ENCODE assay signal across 12 mouse cellular contexts in genomic region chr9:71566763-71567162, GRCm38 (mm10). TPM values are rescaled to one million over a fixed set of nuclear protein-coding genes. Genes with fewer than 3 reads are reported as not detected.
DNase-seq lines count a peak whose midpoint lies in the region; ATAC-seq and TF ChIP-seq lines count a peak whose summit lies in the region.
"Had no signal": no experiment of that assay in that cellular context is flagged by ENCODE, and none has a peak within 500 bp of the region (broad histone marks: within the 10 kb centered on the region; RNA-seq: fewer than 3 reads in every experiment).

No protein-coding gene starts in this region.

- DNase-seq in kidney, adult 2 months, result peak; percentile 16
- no peak for DNase-seq in kidney, adult 9 months
- DNase-seq in ZHBTc4 (ENCODE audit: low read depth, low spot score), result peak; percentile 54
- no peak for DNase-seq in heart, embryonic 10.5 days (ENCODE audit: low spot score)
- DNase-seq in lung, postnatal 0 days (ENCODE audit: low spot score), result peak; percentile 37
- DNase-seq in testis, postnatal 14 days (ENCODE audit: low spot score), result no peak
- no peak for DNase-seq in midbrain, postnatal 0 days (ENCODE audit: low spot score)
- DNase-seq: cerebellum, postnatal 14 days; thymus, postnatal 25 days had no signal

- TF ChIP-seq EP300 in lung, postnatal 0 days (IDR thresholded peaks at IDR 0.05), result peak; percentile 64; the same call in 1 of the 2 replicates

- H3K36me3 ChIP-seq in kidney, adult 2 months (ENCODE audit: control insufficient read depth, insufficient read depth, low read length), result no peaks in the 10 kb centered on the region
- H3K36me3 ChIP-seq in heart, embryonic 10.5 days, result peaks cover 14% of the 10 kb centered on the region; the same call in 1 of the 2 replicates
- no peaks in the 10 kb centered on the region for H3K36me3 ChIP-seq in lung, postnatal 0 days (ENCODE audit: insufficient read depth, low read length)
- H3K36me3 ChIP-seq in midbrain, postnatal 0 days (ENCODE audit: insufficient read depth, low read length), result no peaks in the 10 kb centered on the region
- H3K36me3 ChIP-seq: forebrain, embryonic 10.5 days had no signal

- H3K27ac ChIP-seq in kidney, adult 2 months (ENCODE audit: insufficient read depth, low read depth, low read length), result no peak overlapping the region
- H3K27ac ChIP-seq in heart, embryonic 10.5 days, result no peak overlapping the region
- peak overlapping the region; percentile 60 for H3K27ac ChIP-seq in lung, postnatal 0 days (ENCODE audit: low read length)
- H3K27ac ChIP-seq in midbrain, postnatal 0 days (ENCODE audit: low read depth, low read length), result no peak overlapping the region
- H3K27ac ChIP-seq: forebrain, embryonic 10.5 days had no signal

- peaks cover 6% of the 10 kb centered on the region; the same call in 1 of the 2 replicates for H3K4me1 ChIP-seq in kidney, adult 2 months (ENCODE audit: control insufficient read depth, insufficient read depth, low read length)
- H3K4me1 ChIP-seq in heart, embryonic 10.5 days, result peaks cover 26% of the 10 kb centered on the region
- H3K4me1 ChIP-seq in lung, postnatal 0 days (ENCODE audit: insufficient read depth, low read depth, low read length), result peaks cover 7% of the 10 kb centered on the region; the same call in 1 of the 2 replicates
- no peaks in the 10 kb centered on the region for H3K4me1 ChIP-seq in midbrain, postnatal 0 days (ENCODE audit: insufficient read depth, low read length)

- H3K4me2 ChIP-seq in lung, postnatal 0 days (replicated peaks; ENCODE audit: low read depth, low read length), result no peak overlapping the region
- H3K4me2 ChIP-seq in midbrain, postnatal 0 days (ENCODE audit: low read depth, low read length, poor library complexity, severe bottlenecking), result no peak overlapping the region

- H3K9ac ChIP-seq in lung, postnatal 0 days (replicated peaks; ENCODE audit: low read depth), result no peak overlapping the region
- H3K9ac ChIP-seq in midbrain, postnatal 0 days (replicated peaks; ENCODE audit: low read length, poor library complexity, severe bottlenecking), result no peak overlapping the region

- 47% methylated on average over 4 of the region's 4 CpGs for WGBS in kidney, adult 2 months
- WGBS in heart, embryonic 10.5 days, result 28% methylated on average over 4 of the region's 4 CpGs
- WGBS in lung, postnatal 0 days, result 23% methylated on average over 4 of the region's 4 CpGs
- 66% methylated on average over 4 of the region's 4 CpGs for WGBS in midbrain, postnatal 0 days

- no peak for TF ChIP-seq CTCF in kidney, adult 2 months (conservative IDR thresholded peaks at IDR 0.05; ENCODE audit: insufficient read depth, insufficient read length, low read depth, low read length)
- no peak for TF ChIP-seq CTCF in lung, postnatal 0 days (IDR thresholded peaks at IDR 0.05)
- no peak for TF ChIP-seq CTCF in midbrain, postnatal 0 days (IDR thresholded peaks at IDR 0.05)

- TF ChIP-seq POLR2A in kidney, adult 2 months (IDR thresholded peaks at IDR 0.05; ENCODE audit: low read depth, low read length), result no peak

- peak; percentile 53 for ATAC-seq in lung, postnatal 0 days
- ATAC-seq in midbrain, postnatal 0 days (ENCODE audit: low FRiP score), result no peak
- no peak for ATAC-seq in erythroblast, adult 5-6 weeks (replicated peaks; ENCODE audit: low FRiP score, poor library complexity, severe bottlenecking)

- H3K4me3 ChIP-seq in kidney, adult 2 months (ENCODE audit: insufficient read depth, low read depth, low read length), result no peak overlapping the region
- H3K4me3 ChIP-seq in heart, embryonic 10.5 days, result 0 out of 2 replicates have a peak overlapping the region, but pooled peaks have one; percentile 15
- H3K4me3 ChIP-seq in lung, postnatal 0 days (ENCODE audit: low read depth, low read length), result no peak overlapping the region
- H3K4me3 ChIP-seq in midbrain, postnatal 0 days (ENCODE audit: low read depth, low read length), result no peak overlapping the region
- H3K4me3 ChIP-seq: forebrain, embryonic 10.5 days; megakaryocyte, embryonic 14.5 days had no signal

- no peaks in the 10 kb centered on the region for H3K27me3 ChIP-seq in kidney, adult 2 months (replicated peaks; ENCODE audit: control insufficient read depth, insufficient read depth, low read length)
- H3K27me3 ChIP-seq in heart, embryonic 10.5 days (ENCODE audit: insufficient read depth, poor library complexity, severe bottlenecking), result no peaks in the 10 kb centered on the region
- no peaks in the 10 kb centered on the region for H3K27me3 ChIP-seq in lung, postnatal 0 days (replicated peaks; ENCODE audit: insufficient read depth, low read length)
- H3K27me3 ChIP-seq in midbrain, postnatal 0 days (ENCODE audit: insufficient read depth, low read length), result no peaks in the 10 kb centered on the region

- H3K9me3 ChIP-seq in heart, embryonic 10.5 days, result no peaks in the 10 kb centered on the region
- no peaks in the 10 kb centered on the region for H3K9me3 ChIP-seq in lung, postnatal 0 days (ENCODE audit: low read length)
- H3K9me3 ChIP-seq in midbrain, postnatal 0 days (ENCODE audit: low read length), result no peaks in the 10 kb centered on the region
- H3K9me3 ChIP-seq: forebrain, embryonic 10.5 days; megakaryocyte, embryonic 14.5 days had no signal

RNA-seq across cellular contexts. Expression of gene Myzap, which starts 25.4 kb away (rescaled TPM):
- polyA plus RNA-seq in kidney, adult 2 months (2012; rRNA removed), result 3.6 and 4.1 TPM in 2 replicates
- 23.4 and 38.5 TPM in 2 replicates for polyA plus RNA-seq in heart, embryonic 10.5 days (2016; fragmentation: Nextera tagmentation; extraction: Ambion mirVana)
- 126 and 136 TPM in 2 replicates for polyA plus RNA-seq in lung, postnatal 0 days (2015; fragmentation: Nextera tagmentation; extraction: Ambion mirVana)
- 0.99 and 1.4 TPM in 2 replicates for total RNA-seq in midbrain, postnatal 0 days (2014; rRNA removed)
- polyA plus RNA-seq in midbrain, postnatal 0 days (2015; fragmentation: Nextera tagmentation; extraction: Ambion mirVana), result 1.9 and 2.1 TPM in 2 replicates
- not detected in 2 replicates for total RNA-seq in erythroblast, adult 5-6 weeks (2015; ENCODE audit: low replicate concordance)
- 0.70 TPM in 1 of 2 replicates, not detected in the other for total RNA-seq in erythroblast, adult 5-6 weeks (2017; ENCODE audit: low replicate concordance)

Comparison
In these comparisons a context has a peak if more than half of its experiments do, and no peak if none do; other contexts are left out.
1. DNase-seq: peak in kidney, adult 2 months (single experiment), ZHBTc4 (single experiment) and lung, postnatal 0 days (single experiment); none in kidney, adult 9 months (single experiment), heart, embryonic 10.5 days (single experiment), testis, postnatal 14 days (single experiment) and midbrain, postnatal 0 days (single experiment).